Mouse (Mus musculus) lung, embryonic 16.5 days (tissue): Measurements from ENCODE around the gene Fhad1. TPM values are rescaled to one million over a fixed set of nuclear protein-coding genes. Genes with fewer than 3 reads are reported as not detected.

Experiments used
- polyA plus RNA-seq: library from polyadenylated mRNA; unstranded; fragments of >200 nt; fragmentation: Nextera tagmentation; extraction: Ambion mirVana; gene quantifications from 2 replicates; pipeline ENCODE4 v1.2.1, GENCODE M21; 2015

Gene Fhad1
- polyA plus RNA-seq, 1 experiment from 2014 or later = 3.3 TPM

Other genes starting within 250 kb of the Fhad1 start
- 4.3 and 4.7 TPM in 2 replicates for gene Dnajc16, start 224.2 kb downstream of the Fhad1 start, polyA plus RNA-seq
- gene Casp9, start 221.5 kb downstream of the Fhad1 start, polyA plus RNA-seq = 23.9 and 24.6 TPM in 2 replicates
- gene Cela2a, start 188.9 kb downstream of the Fhad1 start, polyA plus RNA-seq = not detected in 2 replicates
- not detected in 2 replicates for gene Ctrc, start 168.7 kb downstream of the Fhad1 start, polyA plus RNA-seq
- gene Efhd2, start 140.2 kb downstream of the Fhad1 start, polyA plus RNA-seq = 97.5 and 98.0 TPM in 2 replicates
- 25.7 and 26.0 TPM in 2 replicates for gene Tmem51, start 69.2 kb upstream of the Fhad1 start, polyA plus RNA-seq
- 11.4 and 11.6 TPM in 2 replicates for gene Kazn, start 224.3 kb upstream of the Fhad1 start, polyA plus RNA-seq